Mouse (Mus musculus) cerebellum, postnatal 4 days (tissue): ENCODE results near the gene B4galnt4.

Source experiments
- DNase-seq, 2 experiments: peaks; one replicate each; pipeline ENCODE4 v3.0.0; 2022; ENCODE audit warnings: low spot score in 2 of 2, mixed read lengths in 1 of 2

Gene B4galnt4

DNA sequence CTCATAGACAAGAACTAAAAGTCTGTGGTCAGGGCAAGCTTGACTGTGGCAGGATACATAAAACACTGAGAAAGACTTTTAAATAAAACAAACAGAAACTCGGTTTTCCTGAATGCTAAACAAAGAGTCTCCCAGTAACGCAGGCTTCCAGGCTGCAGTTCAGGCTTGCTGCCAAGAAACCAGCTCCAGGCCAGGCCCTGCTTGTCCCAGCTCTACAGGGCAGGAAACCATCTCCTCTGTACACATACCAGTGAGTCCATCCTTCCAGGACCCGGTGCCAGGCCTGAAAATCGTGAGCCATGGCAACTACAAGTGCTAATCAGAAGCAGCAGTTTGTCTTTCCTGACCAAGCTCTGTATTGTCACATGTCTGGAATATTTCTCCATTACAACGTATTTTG lies 19.2 kb upstream of the B4galnt4 start:
- peak; percentile 37 to 65 for DNase-seq

GRCm38 (mm10) chr7:141042539-141042938 lies 18.4 kb upstream of the B4galnt4 start:
- no peak for DNase-seq

DNA sequence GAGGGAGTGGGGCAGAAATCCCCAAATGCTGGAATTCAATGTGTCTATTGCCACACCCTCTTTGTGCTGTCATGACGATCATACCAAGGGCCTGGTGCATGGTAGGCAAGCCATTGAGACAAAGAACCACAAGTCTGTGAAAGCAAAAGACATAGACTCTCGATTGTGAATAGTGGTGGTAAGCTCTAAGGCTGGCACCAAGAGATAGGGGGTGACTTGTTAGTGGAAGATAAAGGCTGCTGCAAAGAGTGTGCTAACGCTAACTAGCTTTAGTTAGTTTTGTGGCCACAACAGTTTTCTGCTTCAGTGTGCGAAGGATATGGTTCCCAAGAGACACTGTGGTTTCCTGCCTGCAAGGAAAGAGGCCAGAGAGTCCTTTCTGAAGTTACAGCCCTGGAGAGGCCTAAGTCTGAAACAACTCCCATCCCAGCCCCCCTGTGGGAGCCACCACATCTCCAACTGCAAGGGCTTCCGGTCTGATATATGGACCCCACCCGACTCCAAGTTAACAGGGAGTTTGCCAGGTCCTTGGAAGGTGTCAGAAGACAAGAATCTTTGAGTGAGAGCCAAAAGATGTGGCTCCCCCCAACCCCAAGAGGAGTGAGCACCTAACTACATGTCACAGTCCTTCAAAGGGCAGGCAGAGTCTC lies 13.8 kb upstream of the B4galnt4 start:
- no peak for DNase-seq

DNA sequence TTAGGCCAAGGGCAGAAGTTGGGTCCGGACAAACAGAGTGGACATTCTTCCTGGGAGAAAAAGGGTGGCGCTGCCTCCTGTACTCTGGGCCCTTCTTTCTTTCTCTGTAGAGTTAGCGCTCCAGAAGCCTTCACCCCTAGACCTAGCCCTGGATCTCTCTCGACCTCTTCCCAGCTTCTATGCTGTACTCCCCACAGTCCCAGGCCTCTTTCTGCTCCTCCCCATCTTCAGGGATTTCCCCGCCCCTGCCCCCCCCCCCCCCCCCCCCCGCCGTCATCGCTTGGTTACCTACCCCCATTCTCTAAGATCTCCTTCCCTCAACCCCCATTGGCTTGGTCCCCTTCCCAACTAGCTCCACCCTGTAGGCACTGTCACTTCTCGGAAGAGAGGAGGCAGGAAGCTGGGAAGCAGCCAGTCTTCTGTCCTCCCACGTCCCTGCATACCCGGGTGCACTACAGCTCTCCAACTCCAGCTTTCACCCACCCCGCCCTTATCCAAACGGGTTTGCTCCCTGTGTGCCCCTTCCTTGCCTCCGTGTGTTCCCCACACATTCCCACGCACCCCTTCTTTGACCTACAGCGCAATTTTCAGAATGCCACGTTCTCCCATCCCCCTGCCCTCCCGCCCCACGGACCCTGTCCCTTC lies 13.2 kb upstream of the B4galnt4 start:
- peak in 1 of 2 experiments; percentile 48 for DNase-seq

DNA sequence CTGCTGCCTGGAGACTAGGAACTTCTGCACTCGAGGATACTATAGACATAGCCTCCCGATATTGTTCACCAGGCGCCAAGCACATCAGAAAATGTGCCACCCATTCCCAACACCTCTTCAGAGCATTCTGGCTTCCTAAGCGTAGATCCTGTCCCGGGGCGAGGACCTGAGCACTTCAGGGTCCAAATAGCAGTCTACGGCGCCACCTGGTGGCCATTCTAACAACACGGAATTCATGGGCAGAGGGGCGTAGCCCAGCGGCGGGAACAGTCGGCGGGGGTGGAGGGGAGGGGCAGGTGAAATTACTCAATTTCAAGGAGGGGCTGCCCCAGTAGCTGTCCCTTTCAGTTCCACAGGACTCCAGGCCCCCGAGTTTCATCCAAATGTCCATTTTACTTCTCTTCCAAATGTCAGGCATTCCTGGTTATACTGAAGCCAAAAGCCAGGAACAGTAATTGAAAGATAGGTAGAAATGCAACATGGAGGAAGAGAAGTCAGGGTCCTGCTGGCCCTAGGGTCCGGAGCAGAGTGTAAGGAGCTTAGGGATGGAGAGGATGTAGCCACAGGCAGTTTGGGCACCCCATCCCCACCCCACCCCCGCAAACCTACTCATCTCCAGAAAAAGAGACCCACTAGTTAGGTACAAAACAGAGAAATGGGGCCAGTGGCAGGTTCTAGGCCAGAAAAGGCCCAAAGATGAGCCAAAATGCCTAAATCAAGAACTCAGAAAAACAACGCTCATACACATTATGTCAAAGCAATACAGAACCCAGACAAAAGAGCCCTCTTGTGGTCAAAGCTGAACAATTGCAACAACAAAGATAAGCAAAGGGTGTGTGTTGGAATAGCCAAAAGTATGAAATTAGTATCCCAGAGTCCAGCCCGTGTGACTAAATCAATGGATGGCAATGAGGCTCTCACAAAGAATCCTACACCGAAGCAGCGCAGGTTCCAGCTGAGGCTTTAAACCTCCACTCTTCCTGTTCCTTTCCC lies 12.4 kb upstream of the B4galnt4 start:
- peak; percentile 90 to 91 for DNase-seq

DNA sequence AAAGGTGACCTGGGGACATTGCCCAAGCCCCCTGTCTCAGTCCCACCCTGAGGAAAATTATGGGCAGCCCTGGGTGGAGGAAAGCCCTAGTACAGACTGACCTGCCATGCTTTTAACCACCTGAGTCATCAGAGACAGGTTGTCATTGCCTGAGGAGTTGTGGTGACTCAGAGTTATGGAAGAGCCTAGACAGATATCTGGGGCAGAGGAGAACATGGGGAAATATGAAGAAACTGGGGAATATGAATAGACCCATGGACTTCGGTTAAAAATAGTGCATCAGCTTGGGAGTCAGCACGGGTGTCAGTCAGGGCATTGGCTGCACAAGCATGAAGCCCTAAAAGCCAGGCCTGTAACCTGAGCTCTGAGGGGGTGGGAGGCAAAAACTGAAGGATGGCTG lies 11.6 kb upstream of the B4galnt4 start:
- no peak for DNase-seq

- DNase-seq = no peak
Measured at GRCm38 (mm10) chr7:141051060-141051685, 9.7 kb upstream of the B4galnt4 start.

- DNase-seq = no peak
Measured at GRCm38 (mm10) chr7:141052016-141052415, 8.9 kb upstream of the B4galnt4 start.

- no peak for DNase-seq
Measured at GRCm38 (mm10) chr7:141052421-141052820, 8.5 kb upstream of the B4galnt4 start.

DNA sequence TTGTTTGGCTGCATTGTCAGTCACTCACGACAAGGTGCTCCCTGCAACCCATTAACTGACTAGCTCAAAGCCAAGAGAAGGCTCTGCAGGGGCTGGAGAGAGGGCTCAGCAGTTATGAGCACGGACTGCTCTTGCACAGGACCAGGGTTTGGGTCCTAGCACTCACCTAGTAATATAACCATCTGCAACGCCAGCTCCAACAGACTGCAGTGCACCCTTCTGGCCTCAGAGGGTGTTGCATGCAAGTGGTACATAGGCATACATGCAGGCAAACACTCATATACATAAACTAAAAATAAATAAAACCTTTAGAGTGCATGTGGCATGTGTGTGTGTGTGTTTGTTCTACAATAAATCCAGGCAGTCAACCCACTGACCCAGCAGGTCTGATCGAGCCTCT lies 5.1 kb upstream of the B4galnt4 start:
- DNase-seq = no peak

DNA sequence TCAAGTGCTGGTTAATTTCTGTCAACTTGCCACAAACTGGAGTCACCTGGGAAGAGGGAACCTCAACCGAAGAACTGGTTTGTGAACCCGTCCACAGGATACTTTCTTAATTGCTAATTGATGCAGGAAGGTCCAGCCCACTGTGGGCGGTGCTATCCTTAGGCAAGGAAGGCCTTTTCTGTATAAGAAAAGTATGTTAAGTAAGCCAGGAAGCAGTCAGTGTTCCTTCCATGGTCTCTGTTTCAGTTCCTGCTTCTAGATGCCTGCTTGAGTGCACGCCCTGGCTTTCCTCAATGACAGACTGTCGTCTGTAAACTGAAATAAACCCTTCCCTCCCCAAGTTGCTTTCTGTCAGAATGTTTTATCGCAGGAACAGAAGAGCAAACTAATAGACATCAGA lies 3.9 kb upstream of the B4galnt4 start:
- DNase-seq = no peak

GRCm38 (mm10) chr7:141057541-141057940 lies 3.4 kb upstream of the B4galnt4 start:
- DNase-seq = no peak

GRCm38 (mm10) chr7:141058601-141059341 lies 2.1 kb upstream of the B4galnt4 start:
- DNase-seq = no peak

DNA sequence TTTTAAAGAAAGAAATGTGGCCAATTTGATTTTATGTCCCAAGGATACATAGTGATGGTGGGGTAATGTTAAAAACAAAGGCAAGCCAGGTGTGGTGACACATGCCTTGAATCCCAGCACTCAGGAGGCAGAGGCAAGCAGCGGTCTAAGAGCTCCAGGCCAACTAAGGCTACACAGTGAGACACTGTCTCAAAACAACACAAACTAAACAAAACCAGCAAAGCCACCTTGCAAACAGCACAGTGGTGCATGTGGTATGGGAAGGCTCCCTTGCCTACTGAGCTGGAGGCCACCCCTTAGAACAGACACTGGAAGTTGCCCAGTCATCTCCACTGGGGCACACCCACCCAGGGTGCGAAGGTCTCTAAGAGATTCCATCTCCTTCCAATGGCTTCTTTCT lies 975 bp upstream of the B4galnt4 start:
- DNase-seq = no peak

GRCm38 (mm10) chr7:141061269-141061692 lies 377 bp downstream of the B4galnt4 start:
- DNase-seq = peak in 1 of 2 experiments; percentile 52

DNA sequence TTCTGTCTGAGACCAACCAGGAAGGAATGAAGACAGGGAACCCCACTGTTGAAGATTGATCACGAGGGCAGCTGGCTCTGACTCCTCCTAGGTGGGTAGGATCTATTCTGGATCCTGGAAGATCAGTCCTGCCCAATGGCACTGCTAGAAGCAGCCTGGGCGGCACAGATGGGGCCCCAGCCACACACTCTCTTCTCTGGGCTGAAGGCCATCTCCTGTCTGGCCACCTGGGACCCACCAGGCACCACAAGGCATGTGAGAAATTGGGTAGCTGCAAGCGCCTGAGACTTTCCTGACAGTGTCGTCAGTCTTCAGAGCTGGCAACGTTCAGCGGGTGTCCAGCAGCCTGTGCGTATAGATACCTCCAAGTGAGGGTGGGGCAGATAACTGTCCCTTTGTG lies 1.6 kb downstream of the B4galnt4 start:
- no peak for DNase-seq

- no peak for DNase-seq
Measured at GRCm38 (mm10) chr7:141063353-141063752, 2.4 kb downstream of the B4galnt4 start.

DNA sequence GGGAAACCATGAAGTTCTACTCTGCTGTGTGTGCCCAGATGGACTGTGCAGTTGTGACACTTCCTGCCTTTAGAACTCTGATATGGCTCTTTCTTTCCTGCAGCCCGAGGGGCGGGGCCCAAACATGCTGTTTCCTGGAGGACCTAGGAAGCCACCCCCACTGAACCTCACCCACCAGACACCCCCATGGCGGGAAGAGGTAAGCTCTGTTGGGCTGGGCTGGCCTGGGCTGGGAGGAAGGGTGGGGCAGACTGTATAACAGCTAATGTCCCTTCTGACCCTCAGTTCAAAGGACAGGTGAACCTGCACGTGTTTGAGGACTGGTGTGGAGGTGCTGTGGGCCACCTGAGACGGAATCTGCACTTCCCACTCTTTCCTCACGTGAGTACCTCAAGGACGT lies 3.3 kb downstream of the B4galnt4 start:
- no peak for DNase-seq

DNA sequence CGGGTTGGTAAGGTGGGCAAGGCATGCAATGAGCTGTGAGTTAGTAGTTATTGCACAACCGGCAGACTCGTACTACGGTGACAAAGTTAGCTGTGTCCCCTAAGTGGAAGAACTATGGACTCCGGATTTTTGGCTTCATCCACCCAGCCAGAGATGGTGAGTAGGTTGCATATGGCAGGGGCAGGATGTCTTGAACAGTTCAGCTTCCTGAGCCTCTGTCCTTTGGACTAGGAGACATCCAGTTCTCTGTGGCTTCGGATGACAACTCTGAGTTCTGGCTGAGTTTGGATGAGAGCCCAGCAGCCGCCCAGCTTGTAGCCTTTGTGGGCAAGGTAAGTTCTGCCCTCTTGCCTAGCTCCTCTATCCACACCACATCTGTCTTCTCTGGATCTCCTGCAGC lies 3.7 kb downstream of the B4galnt4 start:
- DNase-seq = no peak

DNA sequence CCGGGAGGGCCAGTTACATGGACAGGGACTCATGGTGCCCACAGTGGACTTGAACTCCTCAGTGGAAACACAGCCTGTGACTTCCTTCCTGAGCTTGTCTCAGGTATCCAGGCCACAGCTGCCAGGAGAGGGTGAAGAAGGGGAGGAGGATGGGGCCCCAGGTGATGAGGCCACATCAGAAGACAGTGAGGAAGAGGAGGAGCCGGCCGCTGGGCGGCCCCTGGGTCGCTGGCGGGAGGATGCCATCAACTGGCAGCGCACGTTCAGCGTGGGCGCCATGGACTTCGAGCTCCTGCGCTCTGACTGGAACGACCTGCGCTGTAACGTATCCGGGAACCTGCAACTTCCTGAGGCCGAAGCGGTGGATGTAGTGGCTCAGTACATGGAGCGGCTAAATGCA lies 7.4 kb downstream of the B4galnt4 start:
- no peak for DNase-seq
